Mouse (Mus musculus): ENCODE measurements at regions not wholly inside any gene's neighbourhood (a gene's known extent, or its start where the extent isn't known, plus 50 kb on each side); places are given as distances from the start of the nearest gene placed in this dataset.

GRCm38 (mm10) chr3:56789155-56789554 lies 512.6 kb downstream of the Tm4sf1 start:
- no peak for DNase-seq (ENCODE audit: low spot score)

GRCm38 (mm10) chr3:56773920-56774319 lies 527.9 kb downstream of the Tm4sf1 start:
- DNase-seq (ENCODE audit: low spot score), result no peak

GRCm38 (mm10) chr3:56770225-56770624 lies 531.6 kb downstream of the Tm4sf1 start:
- DNase-seq (ENCODE audit: low spot score), result no peak

GRCm38 (mm10) chr3:56767133-56767532 lies 534.7 kb downstream of the Tm4sf1 start:
- DNase-seq (ENCODE audit: low spot score), result no peak

GRCm38 (mm10) chr3:56764336-56764735 lies 537.5 kb downstream of the Tm4sf1 start:
- no peak for DNase-seq (ENCODE audit: low spot score)

- no peak for DNase-seq (ENCODE audit: low spot score)
These were observed 537.9 kb downstream of the Tm4sf1 start for GRCm38 (mm10) chr3:56763896-56764295.

- DNase-seq (ENCODE audit: low spot score), result peak; percentile 4
These were observed 548.1 kb downstream of the Tm4sf1 start for GRCm38 (mm10) chr3:56753654-56754053.

GRCm38 (mm10) chr3:56751926-56752325 lies 549.9 kb downstream of the Tm4sf1 start:
- DNase-seq (ENCODE audit: low spot score), result no peak

- no peak for DNase-seq (ENCODE audit: low spot score)
These were observed 557.4 kb upstream of the Nbea start for GRCm38 (mm10) chr3:56740902-56741301.

GRCm38 (mm10) chr3:56739451-56739850 lies 556.0 kb upstream of the Nbea start:
- DNase-seq (ENCODE audit: low spot score), result no peak

- DNase-seq (ENCODE audit: low spot score), result no peak
These were observed 547.3 kb upstream of the Nbea start for GRCm38 (mm10) chr3:56730849-56731248.

GRCm38 (mm10) chr3:56724991-56725390 lies 541.5 kb upstream of the Nbea start:
- no peak for DNase-seq (ENCODE audit: low spot score)

- DNase-seq (ENCODE audit: low spot score), result no peak
These were observed 524.8 kb upstream of the Nbea start for GRCm38 (mm10) chr3:56708260-56708659.

GRCm38 (mm10) chr3:56707312-56707711 lies 523.8 kb upstream of the Nbea start:
- no peak for DNase-seq (ENCODE audit: low spot score)

GRCm38 (mm10) chr3:56706038-56706437 lies 522.5 kb upstream of the Nbea start:
- DNase-seq (ENCODE audit: low spot score), result no peak

- no peak for DNase-seq (ENCODE audit: low spot score)
These were observed 515.4 kb upstream of the Nbea start for GRCm38 (mm10) chr3:56698941-56699340.

GRCm38 (mm10) chr3:56698248-56698647 lies 514.7 kb upstream of the Nbea start:
- DNase-seq (ENCODE audit: low spot score), result no peak

- no peak for DNase-seq (ENCODE audit: low spot score)
These were observed 497.5 kb upstream of the Nbea start for GRCm38 (mm10) chr3:56681031-56681430.

GRCm38 (mm10) chr3:56668829-56669228 lies 485.3 kb upstream of the Nbea start:
- no peak for DNase-seq (ENCODE audit: low spot score)

- DNase-seq (ENCODE audit: low spot score), result no peak
These were observed 477.1 kb upstream of the Nbea start for GRCm38 (mm10) chr3:56660594-56660993.

GRCm38 (mm10) chr3:56647313-56647712 lies 463.8 kb upstream of the Nbea start:
- DNase-seq (ENCODE audit: low spot score), result no peak

All from urinary bladder, postnatal 25 days (tissue).